Mouse (Mus musculus) fat pad, adult 2 months (tissue): ENCODE measurements around the gene Auts2.

Source experiments
- DNase-seq: peaks from one replicate; pipeline ENCODE4 v3.0.0-alpha.2; 2011; ENCODE audit warnings: low read depth, low spot score; ENCODE audit errors: extremely low read depth

Auts2 gene

DNA sequence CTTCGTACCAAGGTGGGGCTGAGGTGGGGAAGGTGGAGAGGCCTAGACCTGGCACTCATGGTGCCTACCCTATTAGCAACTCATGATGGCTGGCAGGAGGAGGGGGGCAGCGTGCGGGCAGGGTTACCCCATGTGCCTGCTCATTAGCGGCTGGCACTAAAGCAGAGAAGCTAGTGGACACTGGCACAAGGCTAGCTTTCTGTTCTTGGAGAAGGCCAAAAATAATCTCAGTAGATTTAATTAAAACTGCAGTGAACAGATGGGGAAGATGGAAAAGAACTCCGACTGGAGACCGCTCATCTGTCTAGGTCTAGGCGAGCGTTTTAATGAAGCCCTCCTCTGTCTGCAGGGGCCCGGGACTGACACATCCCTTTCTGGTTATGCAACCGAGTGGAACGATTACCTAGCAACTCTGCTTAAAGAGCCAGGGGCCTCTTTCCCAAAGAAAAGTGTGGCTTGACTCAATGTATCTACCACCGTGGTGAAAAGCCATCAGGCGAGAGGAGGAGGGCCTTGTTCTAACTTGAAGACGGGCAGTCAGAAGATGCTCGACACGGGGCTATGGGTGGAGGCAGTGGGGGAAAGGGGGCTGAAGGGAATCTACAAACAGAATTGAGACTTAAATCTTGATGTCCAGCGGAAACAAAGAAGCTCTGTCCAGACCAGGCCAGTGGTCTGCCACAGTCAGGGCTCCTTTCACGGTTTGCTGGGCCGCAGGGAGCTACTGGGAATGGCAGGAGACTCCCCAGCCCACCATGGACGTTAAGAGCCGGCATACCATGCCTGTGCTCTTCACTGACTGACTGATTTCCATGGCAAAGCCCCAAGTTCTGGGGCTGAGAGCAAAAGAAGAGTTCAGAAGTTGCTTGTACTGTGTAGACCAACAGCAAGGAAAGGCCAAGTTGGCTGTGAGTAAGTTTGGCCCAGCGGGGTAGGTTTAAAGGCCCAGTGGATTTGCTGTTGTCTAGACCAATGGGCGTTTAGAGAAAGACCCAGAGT, 899.7 kb downstream of the Auts2 start:
- no peak for DNase-seq

DNA sequence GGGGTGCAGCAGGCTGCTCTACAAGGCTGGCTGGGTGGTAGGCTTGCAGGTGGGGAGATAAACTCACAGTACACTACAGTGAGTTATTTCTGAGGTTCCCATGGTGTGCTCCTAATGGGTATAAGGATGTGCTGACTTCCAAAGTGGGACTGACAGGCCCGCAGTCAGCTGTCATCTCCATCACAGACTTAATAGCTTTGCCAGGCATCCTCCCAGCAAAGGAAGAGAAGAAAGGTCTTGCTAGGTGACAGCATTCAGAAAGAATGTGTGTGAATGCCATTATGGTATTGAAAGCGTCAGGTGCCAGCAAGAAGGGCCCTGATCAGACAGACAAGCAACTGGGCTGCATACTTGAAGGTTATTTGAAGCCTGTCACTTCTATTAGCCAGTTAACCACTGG, 900.4 kb downstream of the Auts2 start:
- no peak for DNase-seq

DNA sequence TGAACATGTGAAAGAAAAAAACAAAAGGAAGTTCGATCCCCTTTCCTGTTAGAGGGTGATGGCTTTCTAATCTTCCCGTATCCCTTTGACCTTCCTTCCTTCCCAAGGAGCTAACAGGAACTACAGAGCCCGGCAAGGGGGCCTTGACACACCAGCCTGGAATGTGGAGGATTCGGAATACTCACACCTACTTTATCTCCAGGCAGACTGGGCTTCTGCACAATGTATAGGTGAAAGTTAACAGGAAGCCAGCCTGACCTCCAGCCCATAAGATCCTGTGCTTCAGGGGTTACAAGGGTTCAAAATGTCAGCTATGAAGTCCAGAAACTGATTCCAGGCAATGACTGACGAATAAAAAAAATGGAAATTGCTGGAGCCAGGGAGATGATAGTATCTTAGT, 906.7 kb downstream of the Auts2 start:
- no peak for DNase-seq

DNA sequence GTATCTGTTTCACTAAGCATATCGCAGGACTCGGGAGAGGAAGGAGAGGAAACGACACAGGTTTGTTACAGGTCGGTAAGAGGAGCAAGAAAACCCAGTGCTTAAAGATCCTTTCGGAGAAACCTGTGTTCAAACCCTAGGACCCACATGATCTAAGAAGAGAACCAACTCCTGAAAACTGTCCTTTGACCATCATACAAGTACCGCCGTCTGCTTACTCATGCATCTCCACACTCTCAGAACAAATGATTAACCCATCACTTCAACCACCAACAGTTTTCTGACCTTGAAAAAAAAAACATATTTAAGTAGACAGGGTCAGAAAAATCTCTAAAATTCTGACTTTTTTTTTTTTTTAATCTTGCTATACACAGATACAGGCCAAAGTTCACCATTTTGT, 908.4 kb downstream of the Auts2 start:
- DNase-seq, result no peak

DNA sequence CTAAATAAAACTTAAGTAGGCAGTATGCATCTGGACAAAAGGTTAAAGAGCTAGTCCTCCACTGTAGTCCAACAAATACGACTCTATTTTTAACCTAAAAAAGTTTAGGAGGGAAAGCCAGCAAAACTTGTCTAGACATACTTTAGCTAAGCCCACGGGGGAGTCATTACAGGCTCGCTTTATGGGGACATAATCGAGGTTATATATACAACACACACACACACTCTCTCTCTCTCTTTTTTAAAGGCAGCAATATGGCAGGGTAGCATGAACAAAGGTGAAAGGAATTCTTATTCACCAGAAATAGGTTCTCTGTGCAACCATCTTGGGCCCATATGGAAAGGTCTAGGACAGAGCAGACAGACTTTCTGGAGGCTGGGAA, 911.2 kb downstream of the Auts2 start:
- no peak for DNase-seq

DNA sequence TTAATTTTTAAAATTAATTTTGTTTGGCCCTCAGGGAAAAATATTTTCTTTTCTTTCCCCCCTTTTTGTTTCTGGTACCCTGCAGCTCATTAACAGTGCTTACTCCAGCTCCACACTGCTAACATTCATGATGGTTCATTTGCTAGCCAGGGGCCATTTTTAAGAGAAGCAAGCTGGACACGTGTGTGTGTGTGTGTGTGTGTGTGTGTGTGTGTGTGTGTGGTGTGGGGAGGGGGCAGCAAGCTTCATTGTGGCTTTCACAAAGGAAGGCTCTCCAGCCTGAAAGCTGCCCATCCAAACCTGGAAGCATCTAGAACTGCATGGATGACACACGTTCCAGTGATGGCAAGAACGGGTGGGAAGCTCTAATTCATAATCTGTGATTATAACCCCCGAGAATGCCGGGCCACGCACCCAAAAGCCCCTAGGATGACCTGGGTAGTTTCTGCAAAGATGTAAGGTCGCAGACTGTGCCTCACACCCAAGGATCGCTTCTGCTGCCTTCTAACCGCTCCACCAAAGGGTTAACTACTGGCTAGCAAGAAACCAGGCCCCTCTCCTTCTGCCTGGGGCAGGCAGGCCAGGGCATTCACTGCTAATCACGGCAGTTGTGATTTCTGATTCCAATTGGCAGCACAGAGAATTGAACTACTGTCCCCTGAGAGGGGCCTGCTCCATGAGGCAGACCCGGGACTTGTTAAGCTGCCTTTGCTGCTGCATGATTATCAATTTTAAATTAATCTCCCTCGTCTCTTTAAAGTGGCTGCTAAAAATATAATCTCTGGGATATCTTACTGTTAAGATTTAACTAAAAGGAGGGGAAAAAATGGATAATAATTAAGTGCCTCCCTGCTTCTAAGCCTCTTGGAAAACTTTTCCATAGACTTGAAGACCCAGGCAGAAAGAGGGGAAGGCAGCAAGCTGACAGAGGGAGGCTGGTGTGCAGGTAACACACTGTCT, 911.8 kb downstream of the Auts2 start:
- no peak for DNase-seq

DNA sequence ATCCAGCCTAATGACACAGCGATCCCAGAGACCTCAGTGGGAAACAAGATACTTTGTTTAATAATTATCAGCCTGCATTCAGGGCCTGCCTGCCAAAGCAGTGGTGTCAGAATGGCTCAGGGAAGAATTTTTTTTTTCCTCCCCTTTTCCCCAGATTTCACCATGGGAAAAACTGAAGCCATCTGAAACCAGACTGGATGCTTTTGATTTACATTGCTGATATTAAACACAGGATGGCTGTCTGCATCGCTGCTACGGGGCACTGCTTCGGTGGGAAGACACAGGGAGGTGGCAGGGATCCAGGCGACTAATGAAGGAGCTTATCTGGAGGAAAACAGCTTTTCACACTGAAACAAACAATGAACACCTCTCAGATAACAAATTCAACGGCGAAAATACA, 912.6 kb downstream of the Auts2 start:
- no peak for DNase-seq

DNA sequence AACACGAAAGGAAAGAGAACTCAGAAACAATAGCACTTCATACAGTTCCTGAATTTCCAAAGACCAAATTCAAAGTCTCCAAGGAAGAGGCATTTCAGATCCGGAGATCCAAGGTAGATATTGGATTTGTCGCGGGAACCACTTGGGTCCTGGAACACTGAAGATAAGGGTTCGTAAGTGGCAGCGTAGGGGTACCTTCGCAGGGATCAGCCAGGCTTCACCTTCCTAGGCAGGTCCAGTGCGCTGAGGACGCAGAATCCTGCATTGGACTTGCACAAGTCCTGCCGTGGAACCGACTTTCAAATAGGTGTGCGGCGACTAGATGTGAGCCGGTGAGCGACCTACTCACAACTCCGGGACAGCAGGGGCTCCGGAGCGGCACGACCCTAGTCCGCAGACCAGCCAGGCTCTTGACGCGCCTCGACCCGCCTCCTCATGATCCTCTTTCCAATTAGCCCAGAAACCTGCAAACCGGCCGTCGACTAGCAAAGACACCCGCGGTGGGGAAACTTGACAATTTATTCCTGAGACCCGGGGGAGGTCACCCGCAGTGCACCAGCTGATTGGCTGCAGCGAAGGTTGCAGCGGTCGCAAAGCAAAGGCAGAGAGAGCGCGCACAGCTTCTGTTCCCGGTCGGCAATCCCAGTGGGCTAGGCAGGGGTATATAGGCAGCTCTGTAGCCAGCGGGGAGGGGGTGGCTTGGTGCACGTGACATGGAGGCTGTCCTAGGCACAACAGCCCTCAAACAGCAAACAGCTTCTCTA, 926.8 kb downstream of the Auts2 start:
- DNase-seq, result no peak

DNA sequence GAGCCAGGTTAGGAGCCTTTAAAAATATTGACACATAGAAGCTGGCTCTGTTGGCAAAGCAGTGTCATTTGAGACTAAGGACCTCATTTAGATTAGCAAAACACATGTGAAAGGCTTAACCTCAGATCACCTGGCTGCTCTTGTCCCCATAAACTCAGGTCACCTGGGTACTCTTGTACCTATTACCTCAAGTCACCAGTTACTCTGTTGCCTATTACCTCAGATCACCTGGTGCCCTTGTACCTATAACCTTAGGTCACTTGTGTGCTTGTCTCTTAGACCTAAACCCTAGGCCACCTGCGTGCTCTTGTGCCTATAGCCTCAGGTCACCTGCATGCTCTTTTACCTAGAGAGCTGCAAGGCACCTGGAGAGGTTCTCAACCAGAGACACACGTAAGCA, 928.9 kb downstream of the Auts2 start:
- DNase-seq, result peak; percentile 69

DNA sequence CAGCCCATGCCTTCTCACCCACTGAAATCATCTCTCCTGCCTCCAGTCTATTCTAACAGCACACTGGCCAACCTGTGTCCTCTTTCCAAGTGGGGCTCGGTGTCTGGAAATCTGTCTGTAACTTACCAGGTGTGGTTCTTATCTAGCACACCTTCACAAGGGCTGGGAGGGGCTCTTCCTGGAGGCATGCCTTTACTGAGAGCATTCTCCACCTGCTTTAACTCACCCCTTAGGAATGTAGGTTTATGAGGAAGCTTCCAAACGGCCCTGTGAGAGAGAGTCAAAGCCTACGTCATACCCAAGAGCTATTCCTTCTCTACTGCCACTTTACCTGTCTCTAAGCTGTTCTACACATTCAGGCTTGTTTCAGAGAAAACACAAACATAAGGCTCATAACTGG, 929.8 kb downstream of the Auts2 start:
- DNase-seq, result no peak

DNA sequence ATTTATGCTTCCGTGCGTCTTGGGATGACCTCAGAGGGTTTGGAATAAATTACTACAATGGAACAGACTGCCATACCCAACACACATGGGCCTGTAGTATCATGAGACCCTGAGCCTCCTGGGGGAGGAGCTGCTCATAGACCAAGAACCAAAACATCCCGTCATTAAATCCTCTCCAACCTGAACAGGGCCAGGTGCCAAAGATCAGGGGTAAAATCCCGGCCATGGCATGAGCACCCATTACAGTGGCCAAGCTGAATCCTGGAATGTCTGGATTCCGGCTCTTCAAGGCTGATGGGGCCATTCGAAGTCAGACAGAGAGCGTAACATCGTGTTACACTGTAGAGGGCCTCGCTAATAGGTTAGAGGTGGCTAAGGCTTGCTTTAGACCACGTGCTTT, 932.4 kb downstream of the Auts2 start:
- no peak for DNase-seq

DNA sequence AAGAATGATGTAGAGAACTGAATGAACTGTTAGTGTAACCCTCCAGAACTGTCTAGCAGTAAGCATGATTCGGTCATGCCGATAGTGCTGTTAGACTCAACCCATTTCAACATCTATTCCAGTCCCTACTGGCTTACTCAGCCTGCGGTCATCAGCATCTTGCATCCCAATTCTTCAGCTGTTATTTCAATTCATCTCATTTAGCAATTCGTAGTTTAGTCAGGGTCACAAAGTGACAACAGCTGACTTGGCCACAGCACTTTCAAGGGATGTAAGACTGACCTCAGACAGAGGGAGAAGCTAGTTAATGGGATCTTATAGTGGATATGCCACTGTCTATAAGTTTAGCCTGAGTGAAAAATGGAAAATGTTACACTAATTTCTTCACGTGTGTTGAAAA, 936.4 kb downstream of the Auts2 start:
- DNase-seq, result no peak

DNA sequence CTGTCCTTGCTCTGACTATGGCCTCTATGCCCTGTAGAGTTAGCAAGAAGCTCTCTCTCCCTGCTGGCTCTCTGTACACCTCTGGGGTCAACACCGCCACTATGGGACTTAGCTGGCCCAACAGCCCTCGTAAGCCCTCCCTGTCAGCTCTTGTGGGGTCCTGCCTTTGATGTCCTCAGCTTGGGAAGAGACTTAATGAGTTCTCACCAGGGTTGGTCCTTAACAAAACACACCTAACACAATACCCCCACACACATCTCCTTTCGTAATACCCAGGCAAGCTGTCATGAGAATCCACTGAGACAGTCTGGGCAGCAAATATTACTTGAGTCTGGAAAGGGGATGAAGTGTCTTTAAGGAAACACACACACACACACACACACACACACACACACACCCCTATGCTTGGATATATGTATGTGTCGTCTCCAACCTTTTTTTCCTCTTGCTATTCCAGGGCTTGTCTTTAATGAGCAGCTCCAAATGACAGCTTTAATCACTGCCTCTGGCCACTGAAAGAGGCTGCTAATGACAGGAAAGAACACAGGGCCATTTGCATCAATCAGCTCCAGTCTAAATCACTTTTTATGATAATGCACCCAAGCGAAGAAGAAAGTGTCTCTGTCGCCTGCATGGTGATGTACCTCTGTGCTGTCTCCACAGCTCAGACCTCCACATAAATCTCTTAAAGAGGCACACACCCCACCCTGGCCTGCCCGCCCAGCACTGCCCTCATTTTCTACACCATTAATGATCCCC, 941.0 kb downstream of the Auts2 start:
- no peak for DNase-seq

DNA sequence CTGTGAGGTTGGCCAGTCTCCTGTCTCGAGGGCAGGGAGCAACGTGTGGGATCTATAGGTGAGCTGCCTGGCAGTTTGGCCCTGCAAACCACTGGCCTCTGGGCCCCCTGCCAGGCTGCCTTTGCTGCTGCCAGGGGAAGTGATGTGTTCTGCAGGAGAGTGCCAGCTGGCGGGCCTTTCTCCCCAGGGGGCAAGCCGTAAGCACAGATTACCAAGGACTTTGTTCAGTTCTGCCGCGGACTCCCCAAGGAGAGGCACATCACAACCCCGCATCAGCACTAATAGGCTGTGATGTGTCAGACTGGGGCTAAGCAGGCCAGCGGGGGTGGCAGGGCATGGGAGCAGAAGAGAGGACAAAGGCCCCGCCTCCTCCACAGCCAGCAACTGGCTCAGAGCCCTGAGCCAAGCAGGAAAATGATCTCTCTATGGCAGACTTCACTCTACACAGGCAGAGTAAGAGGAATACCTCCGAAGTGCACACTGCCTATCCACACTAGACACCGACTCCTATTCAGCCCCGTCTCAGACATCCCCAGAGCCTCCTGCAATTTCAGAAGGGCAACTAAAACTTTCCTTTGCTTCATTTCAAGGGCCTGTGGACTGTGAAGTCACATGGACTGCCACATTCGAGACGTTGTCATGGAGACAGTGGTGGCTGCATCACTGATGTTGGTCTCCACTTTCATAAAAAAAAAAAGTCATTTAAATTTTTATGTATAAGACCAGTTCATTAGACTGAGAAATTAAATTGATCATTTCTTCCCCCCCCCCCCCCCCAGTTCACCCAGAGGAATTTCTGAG, 942.6 kb downstream of the Auts2 start:
- DNase-seq, result no peak

DNA sequence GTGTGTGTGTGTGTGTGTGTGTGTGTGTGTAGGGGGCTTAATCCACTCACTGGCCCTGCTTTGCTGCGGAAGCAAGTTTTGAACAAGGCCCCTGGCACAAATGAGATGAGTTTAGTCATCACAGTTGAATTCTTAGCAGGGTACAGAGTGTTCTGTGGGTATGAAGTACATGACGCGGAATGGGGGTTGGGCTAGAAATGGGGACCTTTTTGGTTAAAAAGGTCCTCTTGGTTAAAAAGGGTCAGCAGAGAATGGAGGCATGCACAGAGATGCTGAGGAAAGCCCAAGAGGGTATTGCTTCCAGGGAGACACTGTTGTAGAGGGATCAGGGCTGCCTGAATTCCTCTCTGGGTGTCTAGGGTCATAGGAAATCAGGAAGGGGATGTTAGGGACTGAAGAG, 945.6 kb downstream of the Auts2 start:
- DNase-seq, result no peak

DNA sequence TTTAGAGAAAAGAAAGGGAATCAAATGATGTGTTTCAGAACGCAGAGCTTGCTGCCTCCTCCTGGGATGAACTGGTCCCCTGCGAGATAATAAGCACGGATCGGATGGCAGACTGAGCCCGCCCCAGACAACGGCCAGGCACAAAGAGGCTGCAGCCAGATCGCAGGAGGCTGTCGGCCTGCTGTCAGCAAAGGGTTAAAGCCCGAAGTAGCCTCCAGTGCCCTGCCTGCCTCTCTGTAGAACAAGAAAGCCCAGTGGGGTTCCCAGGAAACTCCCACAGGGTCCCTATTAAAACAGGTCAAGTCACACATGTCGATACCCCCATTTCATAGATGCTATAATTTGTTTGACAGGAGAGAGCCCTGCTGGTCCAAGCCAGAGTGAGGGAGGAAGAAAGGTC, 946.6 kb downstream of the Auts2 start:
- DNase-seq, result no peak

DNA sequence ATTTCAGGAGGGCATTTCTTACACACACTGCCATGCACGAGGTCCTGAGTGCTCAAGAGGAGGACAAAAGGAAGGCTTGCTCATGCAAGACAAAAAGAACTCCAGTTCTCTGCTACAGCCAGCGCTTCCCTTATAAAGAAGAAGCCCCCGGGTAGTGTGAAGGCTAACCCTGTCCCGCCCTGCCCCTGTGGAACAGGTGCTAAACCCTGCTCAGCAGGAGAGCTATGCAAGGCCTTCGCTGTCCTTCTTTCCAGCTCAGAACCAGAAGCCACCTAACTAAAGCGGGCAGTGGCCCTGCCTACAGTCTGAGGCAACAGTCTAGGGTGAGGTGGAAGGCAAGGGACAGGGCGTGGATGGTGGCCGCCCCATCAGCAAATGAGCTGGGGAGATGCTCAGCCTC, 947.4 kb downstream of the Auts2 start:
- DNase-seq, result no peak

DNA sequence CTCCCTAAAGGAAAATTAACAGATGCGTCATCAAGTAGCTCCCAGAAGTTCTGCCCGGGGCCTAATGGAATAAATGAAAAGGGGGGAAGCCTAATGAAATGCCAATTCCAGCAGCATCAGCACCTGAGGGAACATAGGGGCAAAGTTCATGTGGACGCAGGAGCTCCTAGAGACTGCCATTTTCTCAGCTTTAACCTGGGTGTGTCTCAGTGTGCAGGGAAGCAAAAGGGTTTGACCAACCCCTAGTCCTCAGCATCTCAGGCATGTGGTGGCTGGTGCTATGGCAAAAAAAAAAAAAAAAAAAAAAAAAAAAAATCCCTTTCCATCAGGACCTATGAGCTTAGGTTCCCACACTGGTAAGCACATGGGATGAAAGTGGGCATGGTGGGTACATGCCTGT, 948.5 kb downstream of the Auts2 start:
- no peak for DNase-seq

DNA sequence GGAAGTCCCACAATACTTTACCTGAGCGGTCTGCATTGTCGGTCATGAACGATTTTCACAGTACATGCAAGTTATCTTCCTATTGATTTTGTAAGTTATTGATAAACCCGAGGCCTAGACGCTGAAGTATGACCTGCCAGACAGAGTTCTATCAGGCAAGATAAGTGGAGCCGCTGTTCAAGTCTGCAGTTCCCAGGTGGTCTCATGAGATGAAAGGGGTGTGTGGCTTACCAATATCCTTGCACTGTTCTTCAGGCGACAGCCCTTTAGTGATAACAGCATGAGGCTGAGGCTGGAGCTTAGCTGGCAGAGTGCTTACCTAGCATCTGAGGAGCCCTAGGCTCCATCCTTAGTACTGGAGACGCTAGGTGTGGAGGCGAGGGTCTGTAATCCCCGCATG, 949.9 kb downstream of the Auts2 start:
- no peak for DNase-seq
